Mouse (Mus musculus): Measurements from ENCODE around the gene Ppp4r1. TPM values are rescaled to one million over a fixed set of nuclear protein-coding genes. Genes with fewer than 3 reads are reported as not detected.

Ppp4r1 gene
- polyA plus RNA-seq, 1 experiment, result 45.5 TPM

DNA sequence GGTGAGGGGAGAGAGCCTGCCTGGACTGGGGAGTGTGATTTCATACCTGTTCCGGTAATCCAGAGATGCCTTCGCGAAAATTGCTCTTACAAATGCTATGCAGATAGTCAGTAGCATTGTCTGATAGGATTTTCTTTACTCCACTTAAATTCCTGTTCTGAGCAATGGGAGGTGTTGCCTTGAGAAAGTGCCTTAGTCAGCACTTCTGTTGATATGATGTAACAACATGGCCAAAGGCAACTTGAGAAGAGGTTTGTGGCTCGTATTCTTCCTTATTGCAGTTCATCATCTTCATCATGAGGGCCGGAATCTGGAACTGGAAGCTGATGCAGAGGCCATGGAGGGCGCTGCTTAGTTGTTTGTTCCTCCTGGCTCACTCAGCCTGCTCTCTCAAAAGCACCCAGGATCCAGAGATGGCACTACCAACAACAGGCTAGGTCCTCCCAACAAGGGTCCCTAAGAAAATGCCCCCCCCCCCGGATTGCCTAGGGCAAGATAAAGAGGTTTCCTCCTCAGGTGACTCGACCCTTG lies 2.3 kb downstream of the Ppp4r1 start:
- DNase-seq, result no peak
- Histone ChIP-seq H3K4me1 (ENCODE audit: control insufficient read depth, insufficient read depth, low read length) (peaks cover 15% of the 10 kb centered on the region), H3K4me3 (replicated peaks; ENCODE audit: extremely low read depth, low read depth, low read length) (peak overlapping the region; percentile 9)
- WGBS, result 57% methylated on average over 8 of the region's 8 CpGs
- no peak for TF ChIP-seq POLR2A (IDR thresholded peaks at IDR 0.05; ENCODE audit: borderline replicate concordance, extremely low read depth, low read depth, low read length)
- no peak for TF ChIP-seq CTCF (IDR thresholded peaks at IDR 0.05; ENCODE audit: insufficient read depth, low read length)

GRCm38 (mm10) chr17:65785707-65786106 lies 3.3 kb downstream of the Ppp4r1 start:
- DNase-seq, result no peak
- H3K4me3 ChIP-seq (replicated peaks; ENCODE audit: extremely low read depth, low read depth, low read length), result no peak overlapping the region
- H3K4me1 ChIP-seq (ENCODE audit: control insufficient read depth, insufficient read depth, low read length), result peaks cover 15% of the 10 kb centered on the region
- TF ChIP-seq POLR2A (IDR thresholded peaks at IDR 0.05; ENCODE audit: borderline replicate concordance, extremely low read depth, low read depth, low read length) (no peak), CTCF (IDR thresholded peaks at IDR 0.05; ENCODE audit: insufficient read depth, low read length) (no peak)

- peak; percentile 23 for DNase-seq
- H3K4me3 ChIP-seq (replicated peaks; ENCODE audit: extremely low read depth, low read depth, low read length), result no peak overlapping the region
- 29% methylated on average over 7 of the region's 7 CpGs for WGBS
- H3K4me1 ChIP-seq (ENCODE audit: control insufficient read depth, insufficient read depth, low read length), result peaks cover 15% of the 10 kb centered on the region
- TF ChIP-seq CTCF (IDR thresholded peaks at IDR 0.05; ENCODE audit: insufficient read depth, low read length) (peak; percentile 56), POLR2A (IDR thresholded peaks at IDR 0.05; ENCODE audit: borderline replicate concordance, extremely low read depth, low read depth, low read length) (no peak)
Measured at GRCm38 (mm10) chr17:65786225-65786624, 3.9 kb downstream of the Ppp4r1 start.

DNA sequence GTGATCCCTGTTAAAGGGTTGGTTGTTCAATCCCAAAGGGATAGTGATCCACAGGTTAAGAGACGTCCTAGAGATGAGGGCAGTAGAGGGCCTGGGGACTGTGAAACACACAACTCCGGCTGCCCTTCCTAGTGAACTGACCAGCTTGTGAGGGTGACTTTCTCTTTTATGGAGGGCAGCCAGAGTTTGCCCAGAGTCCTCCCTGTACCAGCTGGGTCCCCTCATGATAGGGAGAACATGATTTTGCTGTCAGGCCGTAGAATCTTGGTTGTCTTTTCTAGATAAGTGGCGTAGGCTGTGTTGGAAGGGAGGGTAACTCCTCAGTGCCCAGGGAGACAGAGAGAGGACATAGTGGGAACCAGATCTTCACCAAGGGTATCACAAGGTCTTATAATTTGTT lies 4.9 kb downstream of the Ppp4r1 start:
- TF ChIP-seq POLR2A (IDR thresholded peaks at IDR 0.05; ENCODE audit: borderline replicate concordance, extremely low read depth, low read depth, low read length), result no peak
- TF ChIP-seq CTCF (IDR thresholded peaks at IDR 0.05; ENCODE audit: insufficient read depth, low read length), result no peak
- DNase-seq, result no peak
- Histone ChIP-seq H3K4me3 (replicated peaks; ENCODE audit: extremely low read depth, low read depth, low read length) (no peak overlapping the region), H3K4me1 (ENCODE audit: control insufficient read depth, insufficient read depth, low read length) (peaks cover 12% of the 10 kb centered on the region)
- WGBS, result 73% methylated on average over 4 of the region's 4 CpGs

- no peak overlapping the region for H3K4me3 ChIP-seq (replicated peaks; ENCODE audit: extremely low read depth, low read depth, low read length)
- peaks cover 10% of the 10 kb centered on the region for H3K4me1 ChIP-seq (ENCODE audit: control insufficient read depth, insufficient read depth, low read length)
- DNase-seq, result no peak
- TF ChIP-seq POLR2A (IDR thresholded peaks at IDR 0.05; ENCODE audit: borderline replicate concordance, extremely low read depth, low read depth, low read length) (no peak), CTCF (IDR thresholded peaks at IDR 0.05; ENCODE audit: insufficient read depth, low read length) (no peak)
- WGBS, result 50% methylated on average over 12 of the region's 12 CpGs
Measured at GRCm38 (mm10) chr17:65788542-65789291, 6.3 kb downstream of the Ppp4r1 start.

- H3K4me3 ChIP-seq (replicated peaks; ENCODE audit: extremely low read depth, low read depth, low read length), result no peak overlapping the region
- WGBS, result 71% methylated on average over 6 of the region's 6 CpGs
- TF ChIP-seq CTCF (IDR thresholded peaks at IDR 0.05; ENCODE audit: insufficient read depth, low read length) (no peak), POLR2A (IDR thresholded peaks at IDR 0.05; ENCODE audit: borderline replicate concordance, extremely low read depth, low read depth, low read length) (no peak)
- DNase-seq, result no peak
- H3K4me1 ChIP-seq (ENCODE audit: control insufficient read depth, insufficient read depth, low read length), result peaks cover 7% of the 10 kb centered on the region
Measured at GRCm38 (mm10) chr17:65789576-65789975, 7.2 kb downstream of the Ppp4r1 start.

GRCm38 (mm10) chr17:65791161-65791560 lies 8.8 kb downstream of the Ppp4r1 start:
- WGBS, result 85% methylated on average over 2 of the region's 2 CpGs
- H3K4me3 ChIP-seq (replicated peaks; ENCODE audit: extremely low read depth, low read depth, low read length), result no peak overlapping the region
- DNase-seq, result no peak
- TF ChIP-seq POLR2A (IDR thresholded peaks at IDR 0.05; ENCODE audit: borderline replicate concordance, extremely low read depth, low read depth, low read length) (no peak), CTCF (IDR thresholded peaks at IDR 0.05; ENCODE audit: insufficient read depth, low read length) (no peak)
- H3K4me1 ChIP-seq (ENCODE audit: control insufficient read depth, insufficient read depth, low read length), result peaks cover 3% of the 10 kb centered on the region; the same call in 1 of the 2 replicates

DNA sequence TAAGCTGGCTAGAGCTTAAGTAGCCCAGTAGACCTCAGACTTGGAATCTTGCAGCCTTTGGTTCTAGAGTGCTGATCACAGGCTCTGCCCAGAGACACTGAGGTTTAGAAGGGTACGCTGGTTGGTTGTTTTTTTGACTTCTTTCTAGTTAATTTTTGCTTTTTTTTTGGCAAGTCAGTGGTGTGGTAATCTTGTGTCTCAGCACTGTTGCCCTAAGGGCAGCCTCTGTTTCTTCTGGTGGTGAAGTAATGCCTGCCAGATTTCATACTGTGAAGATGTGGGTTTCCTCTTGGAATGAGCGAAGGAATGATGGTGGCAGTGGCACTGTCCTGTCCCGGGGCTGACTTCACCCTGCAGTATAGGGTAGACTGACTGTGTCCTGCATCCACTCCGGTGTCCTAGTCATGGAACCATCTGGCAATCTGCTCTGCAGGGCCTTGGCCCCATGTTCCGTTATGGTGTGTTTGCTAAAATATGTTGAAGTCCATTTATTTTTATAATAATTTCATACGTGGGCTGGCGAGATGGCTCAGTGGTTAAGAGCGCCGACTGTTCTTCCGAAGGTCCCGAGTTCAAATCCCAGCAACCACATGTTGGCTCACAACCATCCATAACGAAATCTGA lies 11.0 kb downstream of the Ppp4r1 start:
- DNase-seq, result no peak
- 92% methylated on average over 12 of the region's 12 CpGs for WGBS
- H3K4me1 ChIP-seq (ENCODE audit: control insufficient read depth, insufficient read depth, low read length), result peaks cover 5% of the 10 kb centered on the region; the same call in 1 of the 2 replicates
- TF ChIP-seq POLR2A (IDR thresholded peaks at IDR 0.05; ENCODE audit: borderline replicate concordance, extremely low read depth, low read depth, low read length) (no peak), CTCF (IDR thresholded peaks at IDR 0.05; ENCODE audit: insufficient read depth, low read length) (no peak)
- no peak overlapping the region for H3K4me3 ChIP-seq (replicated peaks; ENCODE audit: extremely low read depth, low read depth, low read length)

- DNase-seq, result no peak
- peaks cover 2% of the 10 kb centered on the region; the same call in 1 of the 2 replicates for H3K4me1 ChIP-seq (ENCODE audit: control insufficient read depth, insufficient read depth, low read length)
- WGBS, result 89% methylated on average over 13 of the region's 13 CpGs
- no peak overlapping the region for H3K4me3 ChIP-seq (replicated peaks; ENCODE audit: extremely low read depth, low read depth, low read length)
- no peak for TF ChIP-seq CTCF (IDR thresholded peaks at IDR 0.05; ENCODE audit: insufficient read depth, low read length)
- TF ChIP-seq POLR2A (IDR thresholded peaks at IDR 0.05; ENCODE audit: borderline replicate concordance, extremely low read depth, low read depth, low read length), result no peak
Measured at GRCm38 (mm10) chr17:65794096-65794850, 11.9 kb downstream of the Ppp4r1 start.

Measured in lung, adult 2 months (tissue).